Mouse (Mus musculus) testis, postnatal 10 days (tissue): Measurements from ENCODE around the gene Cln3.

Source experiments
- DNase-seq: peaks from one replicate; pipeline ENCODE4 v3.0.0; 2021; ENCODE audit warnings: low spot score

Cln3 gene

GRCm38 (mm10) chr7:126594862-126595561 is 9.4 kb upstream of the Cln3 start, which contains the start of gene Il27:
Gene Il27, minus strand, starts transcription at chr7:126594941.
- DNase-seq, result no peak

GRCm38 (mm10) chr7:126587779-126588178 is 2.2 kb upstream of the Cln3 start:
- DNase-seq, result peak; percentile 91

- peak; percentile 71 for DNase-seq
These were observed 1.2 kb upstream of the Cln3 start for GRCm38 (mm10) chr7:126586839-126587238.

- DNase-seq, result no peak
These were observed 1.1 kb downstream of the Cln3 start, which contains the start of gene Apobr for GRCm38 (mm10) chr7:126584506-126584977. Gene Apobr, plus strand, starts transcription at chr7:126584942.

- no peak for DNase-seq
These were observed 1.9 kb downstream of the Cln3 start for GRCm38 (mm10) chr7:126583761-126584160.

- DNase-seq, result peak; percentile 91
These were observed 2.3 kb downstream of the Cln3 start for GRCm38 (mm10) chr7:126583251-126583709.

- DNase-seq, result peak; percentile 73
These were observed 2.9 kb downstream of the Cln3 start for GRCm38 (mm10) chr7:126582759-126583158.

- peak; percentile 72 for DNase-seq
These were observed 4.0 kb downstream of the Cln3 start for GRCm38 (mm10) chr7:126581661-126582060.

GRCm38 (mm10) chr7:126579172-126579571 is 6.4 kb downstream of the Cln3 start:
- DNase-seq, result peak; percentile 72

GRCm38 (mm10) chr7:126576946-126577345 is 8.7 kb downstream of the Cln3 start:
- DNase-seq, result peak; percentile 72

GRCm38 (mm10) chr7:126566094-126566765 is 19.4 kb downstream of the Cln3 start, which contains the start of gene Eif3c:
Gene Eif3c, minus strand, starts transcription at chr7:126566411.
- DNase-seq, result peak; percentile 79

- DNase-seq, result no peak
These were observed 19.9 kb downstream of the Cln3 start for GRCm38 (mm10) chr7:126565693-126566092.

- DNase-seq, result no peak
These were observed 29.0 kb downstream of the Cln3 start for GRCm38 (mm10) chr7:126556635-126557034.

GRCm38 (mm10) chr7:126554796-126555195 is 30.8 kb downstream of the Cln3 start:
- DNase-seq, result no peak

- no peak for DNase-seq
These were observed 40.0 kb downstream of the Cln3 start for GRCm38 (mm10) chr7:126545631-126546030.

- DNase-seq, result no peak
These were observed 44.0 kb downstream of the Cln3 start for GRCm38 (mm10) chr7:126541661-126542060.

- DNase-seq, result no peak
These were observed 47.6 kb downstream of the Cln3 start for GRCm38 (mm10) chr7:126537820-126538585.

- DNase-seq, result no peak
These were observed 49.2 kb downstream of the Cln3 start for GRCm38 (mm10) chr7:126536466-126536865.

- DNase-seq, result peak; percentile 50
These were observed 49.9 kb downstream of the Cln3 start for GRCm38 (mm10) chr7:126535766-126536165.

- DNase-seq, result no peak
These were observed 52.2 kb downstream of the Cln3 start for GRCm38 (mm10) chr7:126533434-126533833.

GRCm38 (mm10) chr7:126528166-126528577 is 57.4 kb downstream of the Cln3 start:
- DNase-seq, result no peak

GRCm38 (mm10) chr7:126523316-126523715 is 62.3 kb downstream of the Cln3 start:
- no peak for DNase-seq
